Mouse (Mus musculus) liver, embryonic 18 days (tissue): ENCODE data around the gene Apold1. TPM values are rescaled to one million over a fixed set of nuclear protein-coding genes. Genes with fewer than 3 reads are reported as not detected.

ENCODE experiments used
- polyA plus RNA-seq: library from polyadenylated mRNA; depleted of rRNA; stranded (reverse); fragments of >200 nt; gene quantifications from 2 replicates; pipeline ENCODE4 v1.2.3, GENCODE M21; 2012; rRNA removed

Apold1 gene
- 1.3 and 1.4 TPM in 2 replicates for polyA plus RNA-seq

DNA sequence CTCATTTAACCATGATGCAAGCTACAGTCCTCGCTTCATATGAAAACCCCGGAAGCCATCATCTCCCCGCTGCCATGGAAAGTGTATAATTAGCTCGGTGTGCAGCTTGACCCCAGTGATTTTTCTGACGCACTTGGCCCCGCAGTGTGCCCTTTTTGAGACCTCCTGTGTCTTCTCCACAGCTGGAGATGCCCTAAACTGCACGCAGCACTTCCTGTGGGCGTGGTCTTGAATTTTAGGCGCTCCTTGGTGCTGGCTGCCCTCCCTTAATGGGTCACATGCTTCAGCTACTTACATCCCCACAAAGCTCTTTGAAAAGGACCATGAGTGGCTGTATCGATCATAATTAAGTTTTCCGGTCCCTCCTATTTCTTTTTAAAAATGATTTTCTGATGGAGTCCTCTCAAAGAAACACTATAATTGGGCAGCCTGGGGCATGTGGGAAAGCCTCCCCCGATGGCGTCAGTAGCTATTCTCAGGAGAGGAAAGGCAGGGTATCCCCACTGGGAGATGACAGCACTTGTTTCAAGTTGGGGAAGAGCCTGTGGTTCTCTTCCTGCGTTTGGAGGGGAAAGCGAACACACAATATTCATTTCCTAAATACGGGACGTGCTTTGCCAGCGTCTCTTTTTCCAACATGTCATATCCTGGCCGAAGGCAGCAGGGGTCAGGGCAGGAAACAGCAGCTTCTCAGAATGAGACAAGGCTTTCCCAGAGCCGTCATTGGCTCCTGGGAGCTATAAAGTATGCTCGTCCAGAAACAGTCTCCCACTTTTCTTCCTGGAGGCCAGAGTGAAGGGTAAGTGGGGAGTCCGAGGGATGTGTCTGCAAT, at the start of gene Apold1:
Gene Apold1 (plus strand): TSS at position 488 of the 832 bp plus-strand sequence.

GRCm38 (mm10) chr6:135011048-135011733, 29.7 kb downstream of the Apold1 start, which contains the start of gene Ddx47:
Gene Ddx47 (plus strand): TSS chr6:135011612.

Other genes with a start within 250 kb of the Apold1 start
- gene Dusp16, start 189.1 kb upstream of the Apold1 start, polyA plus RNA-seq, result 6.5 TPM in 2 replicates
- 8.6 and 9.9 TPM in 2 replicates for gene Crebl2, start 151.6 kb upstream of the Apold1 start, polyA plus RNA-seq
- 3.8 and 3.9 TPM in 2 replicates for gene Gpr19, start 83.1 kb upstream of the Apold1 start, polyA plus RNA-seq
- gene Cdkn1b, start 61.3 kb upstream of the Apold1 start, polyA plus RNA-seq, result 13.0 and 15.1 TPM in 2 replicates
- gene Ddx47, start 29.9 kb downstream of the Apold1 start, polyA plus RNA-seq, result 36.8 and 39.5 TPM in 2 replicates
- 0.07 and 0.08 TPM in 2 replicates for gene Gprc5a, start 83.9 kb downstream of the Apold1 start, polyA plus RNA-seq
- 0.13 and 0.28 TPM in 2 replicates for gene Gprc5d, start 136.6 kb downstream of the Apold1 start, polyA plus RNA-seq
- 12.3 and 13.2 TPM in 2 replicates for gene Fam234b, start 216.3 kb downstream of the Apold1 start, polyA plus RNA-seq
- 151 and 159 TPM in 2 replicates for gene Hebp1, start 216.3 kb downstream of the Apold1 start, polyA plus RNA-seq